Mouse (Mus musculus) brain, embryonic 18.5 days (tissue): ENCODE measurements at regions not wholly inside any gene's neighbourhood (a gene's known extent, or its start where the extent isn't known, plus 50 kb on each side); places are given as distances from the start of the nearest gene placed in this dataset.
A peak's percentile ranks its signal among the peaks of the same experiment; 100 is the strongest.

Source experiments
- DNase-seq: peaks from one replicate; pipeline ENCODE4 v3.0.0-alpha.2; 2012; ENCODE audit warnings: low read depth, low spot score

GRCm38 (mm10) chr13:28528898-28529511, 271.7 kb downstream of the Gm11361 start:
- no peak for DNase-seq

- no peak for DNase-seq
These were observed 269.0 kb downstream of the Gm11361 start for GRCm38 (mm10) chr13:28526299-28526698.

- DNase-seq = no peak
These were observed 267.1 kb downstream of the Gm11361 start for GRCm38 (mm10) chr13:28524411-28524810.

GRCm38 (mm10) chr13:28520127-28520482, 262.8 kb downstream of the Gm11361 start:
- DNase-seq = no peak

GRCm38 (mm10) chr13:28519383-28520126, 262.2 kb downstream of the Gm11361 start:
- no peak for DNase-seq

GRCm38 (mm10) chr13:28517161-28517560, 259.8 kb downstream of the Gm11361 start:
- DNase-seq = no peak

- DNase-seq = no peak
These were observed 259.3 kb downstream of the Gm11361 start for GRCm38 (mm10) chr13:28516636-28517035.

GRCm38 (mm10) chr13:28514245-28514644, 256.9 kb downstream of the Gm11361 start:
- DNase-seq = no peak

- DNase-seq = no peak
These were observed 256.0 kb downstream of the Gm11361 start for GRCm38 (mm10) chr13:28513336-28513735.

- DNase-seq = no peak
These were observed 255.4 kb downstream of the Gm11361 start for GRCm38 (mm10) chr13:28512573-28513334.

GRCm38 (mm10) chr13:28508184-28508583, 250.9 kb downstream of the Gm11361 start:
- DNase-seq = no peak

- no peak for DNase-seq
These were observed 250.5 kb downstream of the Gm11361 start for GRCm38 (mm10) chr13:28507783-28508182.

- no peak for DNase-seq
These were observed 247.0 kb downstream of the Gm11361 start for GRCm38 (mm10) chr13:28504340-28504739.

GRCm38 (mm10) chr13:28502171-28502570, 244.8 kb downstream of the Gm11361 start:
- no peak for DNase-seq

GRCm38 (mm10) chr13:28500697-28501096, 243.4 kb downstream of the Gm11361 start:
- DNase-seq = no peak

GRCm38 (mm10) chr13:28497483-28497882, 240.2 kb downstream of the Gm11361 start:
- no peak for DNase-seq

GRCm38 (mm10) chr13:28492015-28492414, 234.7 kb downstream of the Gm11361 start:
- DNase-seq = no peak

- DNase-seq = no peak
These were observed 226.4 kb downstream of the Gm11361 start for GRCm38 (mm10) chr13:28483727-28484126.

GRCm38 (mm10) chr13:28481224-28481965, 224.1 kb downstream of the Gm11361 start:
- peak; percentile 32 for DNase-seq

GRCm38 (mm10) chr13:28466151-28466550, 208.8 kb downstream of the Gm11361 start:
- DNase-seq = no peak

GRCm38 (mm10) chr13:28465187-28465880, 208.0 kb downstream of the Gm11361 start:
- peak; percentile 39 for DNase-seq
